In genomic region chr9:42503709-42504108, GRCm38 (mm10) we compare ENCODE assay signal across 27 mouse cellular contexts. TPM values are rescaled to one million over a fixed set of nuclear protein-coding genes. Genes with fewer than 3 reads are reported as not detected.
DNase-seq lines count a peak whose midpoint lies in the region; ATAC-seq and TF ChIP-seq lines count a peak whose summit lies in the region.
"Had no signal": no experiment of that assay in that cellular context is flagged by ENCODE, and none has a peak within 500 bp of the region (broad histone marks: within the 10 kb centered on the region; RNA-seq: fewer than 3 reads in every experiment).

No protein-coding gene starts in this region.

- 44% methylated on average over 4 of the region's 4 CpGs for WGBS in embryonic facial prominence, embryonic 13.5 days
- WGBS in embryonic facial prominence, embryonic 10.5 days, result 71% methylated on average over 4 of the region's 4 CpGs

- no peaks in the 10 kb centered on the region for H3K36me3 ChIP-seq in embryonic facial prominence, embryonic 13.5 days
- no peaks in the 10 kb centered on the region for H3K36me3 ChIP-seq in embryonic facial prominence, embryonic 10.5 days (replicated peaks)
- H3K36me3 ChIP-seq: embryonic facial prominence, embryonic 12.5 days; forebrain, embryonic 10.5 days; heart, embryonic 12.5 days; heart, embryonic 15.5 days had no signal

- TF ChIP-seq CTCF in left cerebral cortex, adult 2 months (IDR thresholded peaks at IDR 0.05), result no peak

- no peaks in the 10 kb centered on the region; the same call in 1 of the 2 replicates for H3K27me3 ChIP-seq in embryonic facial prominence, embryonic 13.5 days
- 0 out of 2 replicates have a peak, but pooled peaks cover 3% of the 10 kb centered on the region for H3K27me3 ChIP-seq in embryonic facial prominence, embryonic 10.5 days (replicated peaks; ENCODE audit: low read depth, poor library complexity, severe bottlenecking)
- H3K27me3 ChIP-seq: embryonic facial prominence, embryonic 12.5 days had no signal

- intact Hi-C loops in left cerebral cortex, postnatal 4 days (cut with DNase I), result no loop called here
- intact Hi-C loops in left cerebral cortex, adult 2 months (cut with DNase I), result no loop called here

- no peaks in the 10 kb centered on the region for H3K9me3 ChIP-seq in embryonic facial prominence, embryonic 13.5 days
- H3K9me3 ChIP-seq in embryonic facial prominence, embryonic 10.5 days, result no peaks in the 10 kb centered on the region
- H3K9me3 ChIP-seq: embryonic facial prominence, embryonic 12.5 days; forebrain, embryonic 10.5 days; forebrain, embryonic 13.5 days; heart, embryonic 12.5 days; heart, embryonic 15.5 days had no signal

- H3K27ac ChIP-seq in embryonic facial prominence, embryonic 13.5 days, result no peak overlapping the region
- no peak overlapping the region for H3K27ac ChIP-seq in embryonic facial prominence, embryonic 10.5 days (replicated peaks)
- H3K27ac ChIP-seq in left cerebral cortex, adult 2 months, result no peak overlapping the region
- H3K27ac ChIP-seq: embryonic facial prominence, embryonic 12.5 days; forebrain, embryonic 10.5 days; forebrain, embryonic 13.5 days; gastrocnemius, adult 2 months; heart, embryonic 15.5 days; hindbrain, embryonic 14.5 days; hindbrain, postnatal 0 days had no signal

- no peak overlapping the region for H3K4me3 ChIP-seq in embryonic facial prominence, embryonic 13.5 days
- no peak overlapping the region for H3K4me3 ChIP-seq in embryonic facial prominence, embryonic 10.5 days
- no peak overlapping the region for H3K4me3 ChIP-seq in left cerebral cortex, adult 2 months
- H3K4me3 ChIP-seq: embryonic facial prominence, embryonic 12.5 days; forebrain, embryonic 10.5 days; forebrain, embryonic 13.5 days; gastrocnemius, adult 2 months; heart, embryonic 12.5 days; heart, embryonic 15.5 days had no signal

- peaks cover 9% of the 10 kb centered on the region for H3K4me1 ChIP-seq in embryonic facial prominence, embryonic 13.5 days
- H3K4me1 ChIP-seq in embryonic facial prominence, embryonic 10.5 days, result peaks cover 6% of the 10 kb centered on the region; the same call in 1 of the 2 replicates
- H3K4me1 ChIP-seq: heart, embryonic 12.5 days; heart, embryonic 15.5 days had no signal

- no peak for DNase-seq in embryonic facial prominence, embryonic 10.5 days (ENCODE audit: low spot score)
- peak; percentile 11 for DNase-seq in left cerebral cortex, postnatal 4 days
- no peak for DNase-seq in left cerebral cortex, adult 2 months (ENCODE audit: extremely low spot score in 1 of 2, low spot score in 2 of 2)
- peak; percentile 12 for DNase-seq in forelimb bud, embryonic 11.5 days (ENCODE audit: low read depth, low spot score)
- DNase-seq: adrenal gland, adult 8-10 months; adrenal gland, postnatal 25 days; cerebellum, adult 11-12 months; cerebellum, adult 9-10 months; cerebellum, postnatal 36 days; gastrocnemius, adult 2 months; gastrocnemius, postnatal 14 days; heart, adult 18-20 months; heart, postnatal 14 days; heart, postnatal 4 days; kidney, adult 11 months had no signal

- 0 out of 2 replicates have a peak, but pooled peaks have one; percentile 20 for ATAC-seq in embryonic facial prominence, embryonic 13.5 days (ENCODE audit: insufficient number of reproducible peaks, insufficient read depth, low FRiP score, low TSS enrichment, low read depth)
- no peak for ATAC-seq in CD4-positive, CD25-positive, alpha-beta regulatory T cell, adult 4 months
- ATAC-seq: activated CD4-positive, CD25-positive, alpha-beta regulatory T cell, adult 4 months; forebrain, embryonic 13.5 days; forebrain, embryonic 16.5 days; hindbrain, postnatal 0 days; inflammation-experienced regulatory T-cells, adult 6 months had no signal

- H3K4me2 ChIP-seq in embryonic facial prominence, embryonic 13.5 days, result no peak overlapping the region
- H3K4me2 ChIP-seq: embryonic facial prominence, embryonic 12.5 days; forebrain, embryonic 13.5 days; heart, embryonic 12.5 days; heart, embryonic 15.5 days; hindbrain, embryonic 14.5 days had no signal

- no peak overlapping the region for H3K9ac ChIP-seq in embryonic facial prominence, embryonic 13.5 days
- H3K9ac ChIP-seq: embryonic facial prominence, embryonic 12.5 days; forebrain, embryonic 13.5 days; heart, embryonic 12.5 days; heart, embryonic 15.5 days; hindbrain, embryonic 14.5 days had no signal

RNA-seq across cellular contexts. Expression of gene Tbcel, which starts 3.9 kb away (rescaled TPM):
- 4.6 and 4.9 TPM in 2 replicates for polyA plus RNA-seq in embryonic facial prominence, embryonic 13.5 days (2015; fragmentation: Nextera tagmentation; extraction: Ambion mirVana)
- 3.0 and 3.5 TPM in 2 replicates for polyA plus RNA-seq in embryonic facial prominence, embryonic 10.5 days (2016; fragmentation: Nextera tagmentation; extraction: Ambion mirVana)
- 10 to 100 TPM; 30.1 to 31.6 TPM for total RNA-seq in left cerebral cortex, postnatal 4 days (2021)
- total RNA-seq in left cerebral cortex, adult 2 months (2021), result 10 to 100 TPM; 48.6 to 48.9 TPM
- polyA plus RNA-seq in CD4-positive, CD25-positive, alpha-beta regulatory T cell, adult 4 months (2017; shearing (Covaris generic)), result 1 to 10 TPM; 6.6 to 7.5 TPM

Comparison
In these comparisons a context has a peak if more than half of its experiments do, and no peak if none do; other contexts are left out.
1. DNase-seq: peak in left cerebral cortex, postnatal 4 days (single experiment) and forelimb bud, embryonic 11.5 days (single experiment); none in embryonic facial prominence, embryonic 10.5 days (single experiment) and left cerebral cortex, adult 2 months (0 of 2).